Mouse (Mus musculus): ENCODE data around the gene Slc25a25. TPM values are rescaled to one million over a fixed set of nuclear protein-coding genes. Genes with fewer than 3 reads are reported as not detected.

Gene Slc25a25
- polyA plus RNA-seq, 1 experiment from 2014 or later: 21.7 TPM

- H3K4me3 ChIP-seq (ENCODE audit: low read depth, low read length): no peak overlapping the region
- no peaks in the 10 kb centered on the region for H3K9me3 ChIP-seq (replicated peaks; ENCODE audit: control insufficient read depth, low read length)
- DNase-seq (ENCODE audit: low spot score) (no peak), ATAC-seq (replicated peaks; ENCODE audit: insufficient number of reproducible peaks, low FRiP score, low TSS enrichment, low read depth) (no peak)
- WGBS: 92% methylated on average over 1 of the region's 1 CpGs
- H3K27ac ChIP-seq (replicated peaks; ENCODE audit: low read depth, low read length): no peak overlapping the region
- no peaks in the 10 kb centered on the region for H3K27me3 ChIP-seq (ENCODE audit: control insufficient read depth, insufficient read depth, low read length)
- H3K4me1 ChIP-seq (ENCODE audit: control insufficient read depth, insufficient read depth, low read length): no peaks in the 10 kb centered on the region
- no peaks in the 10 kb centered on the region for H3K36me3 ChIP-seq (replicated peaks; ENCODE audit: control insufficient read depth, insufficient read depth, low read depth, low read length)
- no peak overlapping the region for H3K4me2 ChIP-seq (ENCODE audit: low read depth, low read length)
- H3K9ac ChIP-seq (replicated peaks; ENCODE audit: low read length): no peak overlapping the region
These were observed 5.7 kb downstream of the Slc25a25 start for GRCm38 (mm10) chr2:32445535-32445934.

- Histone ChIP-seq H3K9me3 (replicated peaks; ENCODE audit: control insufficient read depth, low read length) (no peaks in the 10 kb centered on the region), H3K4me3 (ENCODE audit: low read depth, low read length) (no peak overlapping the region), H3K9ac (replicated peaks; ENCODE audit: low read length) (no peak overlapping the region), H3K27me3 (ENCODE audit: control insufficient read depth, insufficient read depth, low read length) (no peaks in the 10 kb centered on the region), H3K36me3 (replicated peaks; ENCODE audit: control insufficient read depth, insufficient read depth, low read depth, low read length) (no peaks in the 10 kb centered on the region), H3K27ac (replicated peaks; ENCODE audit: low read depth, low read length) (no peak overlapping the region), H3K4me1 (ENCODE audit: control insufficient read depth, insufficient read depth, low read length) (0 out of 2 replicates have a peak, but pooled peaks cover 2% of the 10 kb centered on the region), H3K4me2 (ENCODE audit: low read depth, low read length) (no peak overlapping the region)
- DNase-seq (ENCODE audit: low spot score) (no peak), ATAC-seq (replicated peaks; ENCODE audit: insufficient number of reproducible peaks, low FRiP score, low TSS enrichment, low read depth) (no peak)
- 91% methylated on average over 2 of the region's 2 CpGs for WGBS
These were observed 9.7 kb downstream of the Slc25a25 start for GRCm38 (mm10) chr2:32441550-32441949.

- ATAC-seq (replicated peaks; ENCODE audit: insufficient number of reproducible peaks, low FRiP score, low TSS enrichment, low read depth): no peak
- Histone ChIP-seq H3K4me1 (ENCODE audit: control insufficient read depth, insufficient read depth, low read length) (0 out of 2 replicates have a peak, but pooled peaks cover 2% of the 10 kb centered on the region), H3K9ac (replicated peaks; ENCODE audit: low read length) (no peak overlapping the region), H3K4me3 (ENCODE audit: low read depth, low read length) (no peak overlapping the region), H3K27me3 (ENCODE audit: control insufficient read depth, insufficient read depth, low read length) (no peaks in the 10 kb centered on the region), H3K4me2 (ENCODE audit: low read depth, low read length) (no peak overlapping the region), H3K27ac (replicated peaks; ENCODE audit: low read depth, low read length) (no peak overlapping the region), H3K36me3 (replicated peaks; ENCODE audit: control insufficient read depth, insufficient read depth, low read depth, low read length) (no peaks in the 10 kb centered on the region), H3K9me3 (replicated peaks; ENCODE audit: control insufficient read depth, low read length) (no peaks in the 10 kb centered on the region)
- 86% methylated on average over 1 of the region's 1 CpGs for WGBS
- DNase-seq (ENCODE audit: low spot score): no peak
These were observed 10.6 kb downstream of the Slc25a25 start for GRCm38 (mm10) chr2:32440632-32441031.

GRCm38 (mm10) chr2:32440164-32440563, 11.1 kb downstream of the Slc25a25 start:
- Histone ChIP-seq H3K27me3 (ENCODE audit: control insufficient read depth, insufficient read depth, low read length) (no peaks in the 10 kb centered on the region), H3K9me3 (replicated peaks; ENCODE audit: control insufficient read depth, low read length) (no peaks in the 10 kb centered on the region), H3K36me3 (replicated peaks; ENCODE audit: control insufficient read depth, insufficient read depth, low read depth, low read length) (no peaks in the 10 kb centered on the region), H3K4me3 (ENCODE audit: low read depth, low read length) (no peak overlapping the region), H3K9ac (replicated peaks; ENCODE audit: low read length) (no peak overlapping the region), H3K4me1 (ENCODE audit: control insufficient read depth, insufficient read depth, low read length) (0 out of 2 replicates have a peak, but pooled peaks cover 2% of the 10 kb centered on the region), H3K27ac (replicated peaks; ENCODE audit: low read depth, low read length) (no peak overlapping the region), H3K4me2 (ENCODE audit: low read depth, low read length) (no peak overlapping the region)
- 74% methylated on average over 2 of the region's 2 CpGs for WGBS
- DNase-seq (ENCODE audit: low spot score) (no peak), ATAC-seq (replicated peaks; ENCODE audit: insufficient number of reproducible peaks, low FRiP score, low TSS enrichment, low read depth) (no peak)

DNA sequence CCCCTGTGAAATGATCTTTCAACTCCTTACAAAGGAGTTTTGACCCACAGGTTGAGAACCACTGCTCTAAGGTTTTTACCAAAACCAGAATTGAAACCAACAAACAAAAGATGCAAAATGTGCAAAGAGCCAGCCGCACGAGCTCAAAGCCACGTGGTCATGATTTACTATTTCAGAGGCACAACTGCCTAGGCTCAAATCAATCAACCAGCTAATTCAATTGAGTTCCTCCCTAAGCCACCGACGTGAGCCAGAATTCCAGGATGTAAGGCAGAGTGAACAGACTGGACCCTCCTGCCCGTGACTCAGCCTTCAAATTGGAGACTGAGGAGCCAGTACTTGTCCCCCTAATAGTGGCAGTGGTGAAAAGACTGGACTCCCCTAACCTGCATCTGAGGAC, 12.1 kb downstream of the Slc25a25 start:
- H3K4me2 ChIP-seq (ENCODE audit: low read depth, low read length): no peak overlapping the region
- no peaks in the 10 kb centered on the region for H3K36me3 ChIP-seq (replicated peaks; ENCODE audit: control insufficient read depth, insufficient read depth, low read depth, low read length)
- no peaks in the 10 kb centered on the region for H3K27me3 ChIP-seq (ENCODE audit: control insufficient read depth, insufficient read depth, low read length)
- 0 out of 2 replicates have a peak, but pooled peaks cover 2% of the 10 kb centered on the region for H3K4me1 ChIP-seq (ENCODE audit: control insufficient read depth, insufficient read depth, low read length)
- H3K9ac ChIP-seq (replicated peaks; ENCODE audit: low read length): no peak overlapping the region
- H3K4me3 ChIP-seq (ENCODE audit: low read depth, low read length): no peak overlapping the region
- DNase-seq (ENCODE audit: low spot score): no peak
- ATAC-seq (replicated peaks; ENCODE audit: insufficient number of reproducible peaks, low FRiP score, low TSS enrichment, low read depth): no peak
- no peak overlapping the region for H3K27ac ChIP-seq (replicated peaks; ENCODE audit: low read depth, low read length)
- 54% methylated on average over 6 of the region's 6 CpGs for WGBS
- H3K9me3 ChIP-seq (replicated peaks; ENCODE audit: control insufficient read depth, low read length): no peaks in the 10 kb centered on the region

GRCm38 (mm10) chr2:32438733-32439132, 12.5 kb downstream of the Slc25a25 start:
- 87% methylated on average over 3 of the region's 3 CpGs for whole genome bisulfite sequencing
- H3K36me3 ChIP-seq (replicated peaks; ENCODE audit: control insufficient read depth, insufficient read depth, low read depth, low read length): no peaks in the 10 kb centered on the region
- H3K9ac ChIP-seq (replicated peaks; ENCODE audit: low read length): no peak overlapping the region
- DNase-seq (ENCODE audit: low spot score) (no peak), ATAC-seq (replicated peaks; ENCODE audit: insufficient number of reproducible peaks, low FRiP score, low TSS enrichment, low read depth) (no peak)
- 0 out of 2 replicates have a peak, but pooled peaks cover 2% of the 10 kb centered on the region for H3K4me1 ChIP-seq (ENCODE audit: control insufficient read depth, insufficient read depth, low read length)
- no peaks in the 10 kb centered on the region for H3K27me3 ChIP-seq (ENCODE audit: control insufficient read depth, insufficient read depth, low read length)
- H3K27ac ChIP-seq (replicated peaks; ENCODE audit: low read depth, low read length): no peak overlapping the region
- no peak overlapping the region for H3K4me2 ChIP-seq (ENCODE audit: low read depth, low read length)
- H3K4me3 ChIP-seq (ENCODE audit: low read depth, low read length): no peak overlapping the region
- no peaks in the 10 kb centered on the region for H3K9me3 ChIP-seq (replicated peaks; ENCODE audit: control insufficient read depth, low read length)

GRCm38 (mm10) chr2:32437612-32438166, 13.6 kb downstream of the Slc25a25 start:
- 80% methylated on average over 2 of the region's 2 CpGs for WGBS
- Histone ChIP-seq H3K9me3 (replicated peaks; ENCODE audit: control insufficient read depth, low read length) (no peaks in the 10 kb centered on the region), H3K9ac (replicated peaks; ENCODE audit: low read length) (no peak overlapping the region), H3K36me3 (replicated peaks; ENCODE audit: control insufficient read depth, insufficient read depth, low read depth, low read length) (no peaks in the 10 kb centered on the region), H3K27me3 (ENCODE audit: control insufficient read depth, insufficient read depth, low read length) (no peaks in the 10 kb centered on the region), H3K4me3 (ENCODE audit: low read depth, low read length) (no peak overlapping the region), H3K4me1 (ENCODE audit: control insufficient read depth, insufficient read depth, low read length) (0 out of 2 replicates have a peak, but pooled peaks cover 2% of the 10 kb centered on the region), H3K27ac (replicated peaks; ENCODE audit: low read depth, low read length) (no peak overlapping the region), H3K4me2 (ENCODE audit: low read depth, low read length) (no peak overlapping the region)
- DNase-seq (ENCODE audit: low spot score) (no peak), ATAC-seq (replicated peaks; ENCODE audit: insufficient number of reproducible peaks, low FRiP score, low TSS enrichment, low read depth) (no peak)

- WGBS: 68% methylated on average over 3 of the region's 3 CpGs
- DNase-seq (ENCODE audit: low spot score) (peak; percentile 26), ATAC-seq (replicated peaks; ENCODE audit: insufficient number of reproducible peaks, low FRiP score, low TSS enrichment, low read depth) (no peak)
- no peaks in the 10 kb centered on the region for H3K27me3 ChIP-seq (ENCODE audit: control insufficient read depth, insufficient read depth, low read length)
- peaks cover 2% of the 10 kb centered on the region; the same call in 1 of the 2 replicates for H3K4me1 ChIP-seq (ENCODE audit: control insufficient read depth, insufficient read depth, low read length)
- H3K36me3 ChIP-seq (replicated peaks; ENCODE audit: control insufficient read depth, insufficient read depth, low read depth, low read length): no peaks in the 10 kb centered on the region
- H3K4me2 ChIP-seq (ENCODE audit: low read depth, low read length): no peak overlapping the region
- H3K9ac ChIP-seq (replicated peaks; ENCODE audit: low read length): no peak overlapping the region
- no peak overlapping the region for H3K27ac ChIP-seq (replicated peaks; ENCODE audit: low read depth, low read length)
- no peak overlapping the region for H3K4me3 ChIP-seq (ENCODE audit: low read depth, low read length)
- no peaks in the 10 kb centered on the region for H3K9me3 ChIP-seq (replicated peaks; ENCODE audit: control insufficient read depth, low read length)
These were observed 14.4 kb downstream of the Slc25a25 start for GRCm38 (mm10) chr2:32436686-32437372.
